Mouse (Mus musculus) brown adipose tissue, adult 24 weeks (tissue): Measurements from ENCODE around the gene Grin1. TPM values are rescaled to one million over a fixed set of nuclear protein-coding genes. Genes with fewer than 3 reads are reported as not detected.

Experiments
- H3K27ac ChIP-seq: fragments of 200-500 bp; replicated peaks from 2 replicates; pipeline ENCODE4 v1.5.1; 2012; ENCODE audit warnings: low read depth, mild to moderate bottlenecking, low read length
- H3K4me1 ChIP-seq: fragments of 200-500 bp; 2 replicates; pipeline ENCODE4 v1.6.1; 2012; ENCODE audit warnings: low read length, mixed read lengths; ENCODE audit not compliant: control insufficient read depth, insufficient read depth, insufficient read length
- H3K4me3 ChIP-seq: fragments of 200-500 bp; 2 replicates; pipeline ENCODE4 v1.5.1; 2012; ENCODE audit warnings: low read depth, mild to moderate bottlenecking, low read length, moderate library complexity; ENCODE audit not compliant: insufficient read depth
- polyA plus RNA-seq: library from polyadenylated mRNA; stranded (reverse); fragments of >200 nt; gene quantifications from 2 replicates; pipeline ENCODE4 v1.2.4, GENCODE M21; 2012; ENCODE audit not compliant: missing spikeins, insufficient read depth, insufficient read length

Grin1 gene
- polyA plus RNA-seq = not detected in 2 replicates

DNA sequence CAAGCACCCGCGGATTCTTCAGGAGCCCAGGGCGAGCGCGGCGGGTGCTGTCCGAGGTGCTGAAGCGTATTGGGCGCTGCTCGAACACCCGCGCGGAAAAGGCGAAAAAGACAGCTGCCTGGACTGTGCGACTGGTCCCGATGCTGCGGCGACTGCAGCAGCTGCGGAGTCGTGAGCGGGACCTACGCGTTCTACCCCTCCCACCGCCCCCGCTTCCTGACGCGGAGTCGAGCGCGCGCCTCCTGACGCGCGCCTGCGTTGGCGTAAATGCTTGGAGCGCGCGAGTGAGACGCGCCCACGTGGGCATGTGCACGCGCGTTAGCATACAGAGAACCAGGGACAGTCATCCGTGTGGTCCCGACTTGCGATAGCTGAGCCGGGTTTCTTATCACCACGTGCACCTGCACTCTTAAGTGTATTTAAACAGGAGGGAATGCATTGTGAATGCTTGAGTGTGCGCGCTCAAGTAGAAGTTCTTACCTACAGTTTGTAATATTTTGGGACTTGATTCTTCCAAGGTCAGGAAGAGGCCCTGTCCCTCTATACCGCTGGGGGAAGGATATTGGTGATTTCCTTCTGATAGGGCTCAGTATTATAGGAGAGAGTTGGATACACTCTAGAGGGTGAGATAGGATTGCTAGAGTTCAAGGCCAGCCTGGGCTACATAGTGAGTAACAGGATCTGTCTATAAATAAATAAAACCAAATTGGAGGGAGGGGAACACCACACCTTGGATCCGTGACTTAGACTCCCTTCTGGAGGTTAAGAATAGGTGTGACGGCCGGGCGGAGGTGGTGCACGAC is at the start of gene Grin1:
Gene Grin1 (minus strand): TSS at position 217 of the 803 bp plus-strand sequence.
- no peak within 1 kb of the TSS for H3K4me3 ChIP-seq
- no peaks in the 10 kb centered on the region for H3K4me1 ChIP-seq
- no peak within 1 kb of the TSS for H3K27ac ChIP-seq

- peak within 1 kb of the TSS; percentile 55 for H3K27ac ChIP-seq
- H3K4me3 ChIP-seq = peak within 1 kb of the TSS; percentile 93
- H3K4me1 ChIP-seq = peaks cover 3% of the 10 kb centered on the region; the same call in 1 of the 2 replicates
Measured at GRCm38 (mm10) chr2:25365091-25365761, 46.2 kb upstream of the Grin1 start, which contains the start of gene Uap1l1. Gene Uap1l1, minus strand, starts transcription at chr2:25365682.

GRCm38 (mm10) chr2:25364761-25365090 is 45.7 kb upstream of the Grin1 start:
- Histone ChIP-seq H3K4me1 (peaks cover 3% of the 10 kb centered on the region; the same call in 1 of the 2 replicates), H3K27ac (peak overlapping the region; percentile 5; the same call in 1 of the 2 replicates), H3K4me3 (peak overlapping the region; percentile 93)

DNA sequence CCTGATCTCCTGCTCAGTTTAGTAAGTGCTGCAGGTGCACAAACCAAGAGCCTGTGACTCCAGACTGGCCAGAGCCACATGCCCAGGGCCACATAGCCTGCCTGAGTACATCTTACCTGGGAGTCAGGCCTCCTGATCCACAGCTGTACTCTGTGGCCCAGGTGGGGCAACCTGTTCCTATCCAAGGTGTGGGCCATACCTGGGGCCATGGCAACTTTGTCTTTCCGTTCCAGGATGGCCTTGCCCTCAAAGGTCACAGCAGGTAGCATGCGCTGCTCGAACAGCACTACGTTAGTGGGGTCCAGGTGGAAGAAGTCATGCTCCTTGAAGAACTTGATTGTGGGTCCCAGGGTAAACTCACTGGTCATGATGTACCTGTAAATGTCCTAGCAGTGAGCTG is 45.3 kb upstream of the Grin1 start:
- Histone ChIP-seq H3K27ac (no peak overlapping the region), H3K4me1 (peaks cover 3% of the 10 kb centered on the region; the same call in 1 of the 2 replicates), H3K4me3 (peak overlapping the region; percentile 93)

DNA sequence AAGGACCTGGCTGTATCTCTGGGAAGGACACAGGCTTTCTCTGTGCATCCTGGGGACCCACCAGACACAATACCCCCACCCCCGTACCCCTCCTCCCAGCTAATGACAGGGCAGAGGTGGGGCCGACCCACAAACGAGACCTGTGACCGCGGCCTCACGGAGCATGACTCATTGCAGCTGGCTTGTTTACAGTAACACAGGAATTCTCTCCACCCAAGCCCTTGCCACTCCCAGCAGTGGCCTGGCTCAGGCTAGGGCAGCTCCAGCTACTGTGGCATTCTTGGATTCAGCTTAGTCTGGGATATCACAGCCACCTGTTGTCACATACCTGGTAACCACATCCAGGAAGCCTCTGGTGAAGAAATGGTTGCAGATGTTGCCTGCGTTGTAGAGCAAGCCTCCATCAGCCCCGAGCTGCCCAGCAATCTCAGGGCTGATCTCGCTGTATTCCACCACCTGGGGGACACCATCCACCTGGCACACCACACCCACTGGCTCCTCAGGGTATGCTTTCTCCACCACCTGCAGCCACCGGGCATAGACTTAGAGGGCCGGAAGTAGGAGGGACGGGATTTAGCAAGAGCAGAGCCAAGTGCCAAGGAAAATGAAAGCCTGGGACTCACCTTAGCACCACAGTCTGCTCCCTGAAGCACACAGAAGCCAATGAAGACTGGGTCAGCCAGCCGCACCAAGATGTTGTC is 44.6 kb upstream of the Grin1 start:
- peaks cover 3% of the 10 kb centered on the region; the same call in 1 of the 2 replicates for H3K4me1 ChIP-seq
- no peak overlapping the region for H3K27ac ChIP-seq
- H3K4me3 ChIP-seq = 0 out of 2 replicates have a peak overlapping the region, but pooled peaks have one; percentile 93

DNA sequence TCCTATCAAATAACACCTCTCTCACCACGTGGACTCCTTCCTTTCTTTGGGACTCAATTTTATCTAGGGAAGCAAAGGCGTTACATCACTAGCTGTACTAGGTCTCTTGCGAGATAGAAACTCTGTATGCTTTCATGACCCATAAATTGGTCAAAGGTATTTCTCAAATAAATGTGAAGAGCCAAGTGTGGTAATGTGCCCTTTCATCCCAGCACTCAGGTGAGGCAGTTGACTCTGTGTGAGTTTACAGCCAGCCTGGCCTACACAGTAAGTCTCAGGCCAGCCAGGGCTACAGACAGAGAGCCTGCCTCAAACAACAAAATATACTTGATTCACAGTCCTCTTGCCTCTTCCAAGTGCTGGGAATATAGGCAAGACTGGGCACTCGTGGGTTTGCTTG is 40.9 kb upstream of the Grin1 start:
- H3K4me3 ChIP-seq = no peak overlapping the region
- H3K4me1 ChIP-seq = peaks cover 10% of the 10 kb centered on the region
- H3K27ac ChIP-seq = no peak overlapping the region

DNA sequence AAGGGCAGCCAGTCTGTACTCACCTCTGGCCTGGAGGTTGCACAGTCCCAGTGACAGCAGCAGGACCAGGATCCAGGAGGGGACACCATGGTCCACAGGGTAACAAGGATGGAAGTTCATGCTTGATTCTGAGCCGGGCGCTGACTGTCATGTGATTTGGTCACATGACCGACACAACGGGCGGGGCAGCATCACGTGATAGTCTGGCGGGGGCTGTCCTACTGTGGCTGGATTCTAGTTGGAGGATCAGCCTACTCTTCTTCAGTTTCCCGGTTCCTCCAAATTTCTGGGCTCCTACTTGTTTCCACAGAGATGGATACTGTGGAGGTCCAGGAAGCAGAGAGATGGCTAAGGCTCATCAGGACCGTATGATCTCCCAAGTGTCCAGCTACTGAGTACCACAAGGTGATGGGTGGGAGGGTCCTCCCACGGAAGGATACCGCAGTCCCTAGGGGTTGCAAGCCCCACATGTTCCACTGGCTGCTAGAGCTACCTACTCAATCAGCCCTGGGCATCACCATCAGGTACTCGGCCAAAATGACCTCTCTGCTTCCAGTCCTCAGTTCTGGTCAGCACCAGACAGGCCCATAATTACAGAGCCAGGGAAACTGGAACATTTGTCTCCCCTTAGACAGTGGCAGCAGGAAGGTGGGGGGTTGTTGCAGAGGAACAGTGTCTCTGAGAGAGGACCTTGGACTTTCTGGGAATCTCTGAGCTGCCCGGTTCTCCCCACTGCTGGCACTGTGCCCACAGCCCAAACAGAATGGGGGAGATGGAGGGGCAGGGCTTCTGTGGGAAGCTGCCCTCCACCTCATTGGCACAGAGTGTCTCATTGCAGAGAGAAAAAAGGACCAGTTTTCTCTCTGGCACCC is 37.5 kb upstream of the Grin1 start, which contains the start of gene Dpp7:
Gene Dpp7 (minus strand): TSS at position 152 of the 872 bp plus-strand sequence.
- Histone ChIP-seq H3K4me1 (peaks cover 7% of the 10 kb centered on the region), H3K4me3 (peak within 1 kb of the TSS; percentile 58), H3K27ac (no peak within 1 kb of the TSS)

DNA sequence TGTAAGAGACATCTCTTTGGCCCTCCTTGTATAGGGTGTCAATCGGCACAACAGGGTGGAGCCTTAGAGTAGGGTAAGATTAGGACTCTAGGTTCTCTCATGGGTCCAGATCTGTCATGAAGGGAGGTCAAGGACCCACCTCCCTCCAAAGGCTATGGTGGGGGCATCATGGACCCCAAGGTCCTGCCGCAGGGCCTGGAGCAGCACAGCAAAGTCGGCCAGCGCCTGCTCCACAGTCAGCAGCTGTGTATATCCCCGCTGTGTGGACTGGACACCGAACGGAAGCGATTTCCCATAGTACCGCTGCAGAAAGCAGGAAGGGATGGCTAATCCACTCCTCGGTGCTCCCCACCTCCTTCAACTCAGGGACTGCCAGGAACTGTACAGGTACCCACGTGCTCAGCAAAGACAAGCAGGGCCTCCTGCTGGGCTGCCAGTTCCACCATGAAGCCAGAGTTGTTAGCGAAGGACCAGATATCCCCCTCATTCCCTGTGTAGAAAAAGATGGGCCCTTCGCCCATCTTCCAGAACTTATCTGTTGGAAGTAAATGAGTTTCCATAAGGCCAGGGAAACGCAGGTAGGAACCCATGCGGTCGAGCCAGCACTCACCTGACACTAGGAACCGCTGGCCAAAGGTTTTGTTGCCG is 36.6 kb upstream of the Grin1 start:
- Histone ChIP-seq H3K4me3 (peak overlapping the region; percentile 58), H3K4me1 (peaks cover 7% of the 10 kb centered on the region), H3K27ac (no peak overlapping the region)

GRCm38 (mm10) chr2:25354211-25354610 is 35.2 kb upstream of the Grin1 start:
- H3K4me1 ChIP-seq = peaks cover 7% of the 10 kb centered on the region
- no peak overlapping the region for H3K4me3 ChIP-seq
- no peak overlapping the region for H3K27ac ChIP-seq

DNA sequence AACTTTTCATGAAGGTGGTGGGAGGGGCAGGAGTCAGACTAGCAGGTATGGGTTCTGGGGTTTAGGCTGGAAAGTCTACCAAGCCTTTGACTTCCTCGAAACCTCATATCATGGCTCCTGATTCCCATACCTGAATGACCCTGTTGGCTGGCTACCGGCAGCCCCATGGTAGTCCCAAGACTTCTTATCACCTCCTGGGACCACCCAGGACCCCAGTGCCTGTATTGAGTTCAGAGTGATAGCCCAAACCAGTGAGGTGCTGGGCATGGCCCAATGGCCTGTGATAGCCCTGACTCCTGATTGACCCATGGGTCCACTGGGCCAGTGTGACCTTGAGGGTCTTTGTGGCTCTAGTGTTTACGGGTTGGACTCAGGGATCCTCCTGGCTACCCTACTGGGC is 31.7 kb upstream of the Grin1 start:
- Histone ChIP-seq H3K4me1 (no peaks in the 10 kb centered on the region), H3K4me3 (no peak overlapping the region), H3K27ac (no peak overlapping the region)

DNA sequence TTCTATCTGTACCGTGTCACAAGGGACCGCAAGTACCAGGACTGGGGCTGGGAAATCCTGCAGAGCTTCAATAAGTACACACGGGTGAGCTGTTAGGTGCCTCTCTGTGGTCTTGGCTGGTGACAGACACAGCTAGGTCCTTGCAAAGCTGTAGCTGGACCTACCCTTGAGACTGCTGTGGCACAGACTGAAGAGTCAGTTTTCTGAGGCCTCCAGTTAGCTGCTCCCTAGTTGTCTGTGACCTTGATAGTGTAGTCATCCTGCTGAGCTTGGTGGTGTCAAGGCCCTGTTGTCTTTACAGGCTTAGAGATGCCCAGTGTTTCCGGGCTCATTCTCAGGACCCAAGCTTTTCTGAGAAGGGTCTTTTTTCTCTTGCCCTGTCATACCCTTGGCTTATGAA is 30.5 kb upstream of the Grin1 start:
- Histone ChIP-seq H3K4me1 (no peaks in the 10 kb centered on the region), H3K27ac (no peak overlapping the region), H3K4me3 (no peak overlapping the region)

- Histone ChIP-seq H3K4me1 (no peaks in the 10 kb centered on the region), H3K27ac (no peak overlapping the region), H3K4me3 (no peak overlapping the region)
Measured at GRCm38 (mm10) chr2:25348162-25348561, 29.2 kb upstream of the Grin1 start.

DNA sequence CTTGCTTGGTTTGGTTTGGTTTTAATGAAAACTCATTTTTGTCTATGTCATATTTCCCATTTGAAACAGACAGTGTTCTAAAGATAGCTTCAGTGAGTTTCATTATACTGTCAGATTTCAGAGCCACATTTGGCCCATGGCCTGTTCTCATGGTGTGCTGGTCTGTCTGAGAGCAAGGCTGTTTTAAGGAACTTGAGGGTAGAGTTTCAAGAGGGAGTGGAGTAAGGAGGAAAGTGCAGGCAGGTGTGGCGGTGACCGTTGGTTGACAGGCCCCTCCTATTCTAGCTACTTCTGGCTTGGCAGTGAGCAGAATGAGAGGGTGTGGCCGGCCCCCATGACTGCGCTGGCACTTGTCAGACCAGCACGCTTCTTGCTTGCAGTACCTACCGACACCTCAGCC is 19.3 kb upstream of the Grin1 start:
- Histone ChIP-seq H3K4me1 (peaks cover 3% of the 10 kb centered on the region; the same call in 1 of the 2 replicates), H3K27ac (no peak overlapping the region), H3K4me3 (no peak overlapping the region)

- Histone ChIP-seq H3K27ac (no peak overlapping the region), H3K4me3 (peak overlapping the region; percentile 72), H3K4me1 (peaks cover 4% of the 10 kb centered on the region; the same call in 1 of the 2 replicates)
Measured at GRCm38 (mm10) chr2:25333569-25333968, 14.6 kb upstream of the Grin1 start.
